ENCODE assay signal across 8 mouse cellular contexts in the genomic region with DNA sequence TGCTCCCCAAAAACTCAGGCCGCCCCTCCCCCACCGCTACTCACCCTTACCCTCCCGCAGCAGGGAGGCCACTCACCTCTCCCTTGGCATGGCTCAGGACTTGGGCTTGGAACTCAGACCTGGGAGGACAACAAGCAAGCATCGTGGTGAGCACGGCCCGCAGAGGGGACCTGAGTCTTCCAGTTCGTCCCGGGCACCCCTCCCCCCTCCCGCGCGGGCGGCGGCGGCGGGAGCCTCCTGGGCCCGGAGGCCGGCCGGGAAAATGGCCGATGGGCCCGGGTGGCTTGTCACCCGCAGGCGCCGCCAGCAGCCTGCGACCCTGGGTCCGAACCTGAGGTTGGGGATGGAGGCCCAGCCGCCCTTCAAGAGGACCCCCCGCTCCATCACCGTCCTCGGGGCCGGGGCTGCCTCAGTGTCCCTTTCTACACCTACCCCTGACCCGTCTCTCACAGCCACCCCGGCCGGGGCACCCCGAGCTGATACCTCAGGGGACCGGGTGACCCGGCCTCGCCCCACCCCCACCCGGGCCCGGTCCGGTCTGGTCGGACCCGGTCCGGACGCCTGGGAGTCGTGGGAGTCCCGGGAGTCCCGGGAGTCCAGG. TPM values are rescaled to one million over a fixed set of nuclear protein-coding genes. Genes with fewer than 3 reads are reported as not detected.
DNase-seq lines count a peak whose midpoint lies in the region; ATAC-seq lines count a peak whose summit lies in the region.

No protein-coding gene starts in this region.

- peak overlapping the region; percentile 62 for H3K4me3 ChIP-seq in forebrain, embryonic 16.5 days (replicated peaks; ENCODE audit: low read length)
- H3K4me3 ChIP-seq in intestine, embryonic 15.5 days (replicated peaks) = peak overlapping the region; percentile 81
- peak overlapping the region; percentile 88 for H3K4me3 ChIP-seq in liver, embryonic 11.5 days (ENCODE audit: low read depth, low read length)
- peak overlapping the region; percentile 76 for H3K4me3 ChIP-seq in neural tube, embryonic 13.5 days

- ATAC-seq in forebrain, embryonic 16.5 days = 0 out of 2 replicates have a peak, but pooled peaks have one; percentile 0
- peak; percentile 38 for ATAC-seq in intestine, embryonic 15.5 days
- ATAC-seq in liver, embryonic 11.5 days (replicated peaks; ENCODE audit: low FRiP score) = peak; percentile 14
- ATAC-seq in neural tube, embryonic 13.5 days (ENCODE audit: low read depth) = peak; percentile 68

- peaks cover 9% of the 10 kb centered on the region for H3K4me1 ChIP-seq in forebrain, embryonic 16.5 days (replicated peaks; ENCODE audit: control insufficient read depth, insufficient read depth, low read length)
- peaks cover 22% of the 10 kb centered on the region for H3K4me1 ChIP-seq in intestine, embryonic 15.5 days (replicated peaks)
- peaks cover 22% of the 10 kb centered on the region for H3K4me1 ChIP-seq in liver, embryonic 11.5 days (replicated peaks; ENCODE audit: control insufficient read depth, insufficient read depth, low read length)
- peaks cover 17% of the 10 kb centered on the region for H3K4me1 ChIP-seq in neural tube, embryonic 13.5 days (replicated peaks)

- peaks cover 5% of the 10 kb centered on the region; the same call in 1 of the 2 replicates for H3K27me3 ChIP-seq in forebrain, embryonic 16.5 days (replicated peaks; ENCODE audit: control insufficient read depth, insufficient read depth, low read length)
- H3K27me3 ChIP-seq in intestine, embryonic 15.5 days (replicated peaks) = no peaks in the 10 kb centered on the region
- no peaks in the 10 kb centered on the region for H3K27me3 ChIP-seq in liver, embryonic 11.5 days (replicated peaks; ENCODE audit: control insufficient read depth, insufficient read depth, low read length)
- H3K27me3 ChIP-seq in neural tube, embryonic 13.5 days = peaks cover 4% of the 10 kb centered on the region; the same call in 1 of the 2 replicates

- WGBS in forebrain, embryonic 16.5 days = under 1% methylated on average over 41 of the region's 47 CpGs
- 0% methylated on average over 44 of the region's 47 CpGs for WGBS in intestine, embryonic 15.5 days
- WGBS in liver, embryonic 11.5 days = under 1% methylated on average over 43 of the region's 47 CpGs
- WGBS in neural tube, embryonic 13.5 days = under 1% methylated on average over 47 of the region's 47 CpGs

- no peaks in the 10 kb centered on the region for H3K9me3 ChIP-seq in forebrain, embryonic 16.5 days (ENCODE audit: control insufficient read depth, low read length)
- H3K9me3 ChIP-seq in intestine, embryonic 15.5 days = no peaks in the 10 kb centered on the region
- no peaks in the 10 kb centered on the region for H3K9me3 ChIP-seq in liver, embryonic 11.5 days (ENCODE audit: control insufficient read depth, low read length)
- H3K9me3 ChIP-seq in neural tube, embryonic 13.5 days = no peaks in the 10 kb centered on the region

- H3K36me3 ChIP-seq in forebrain, embryonic 16.5 days (ENCODE audit: control insufficient read depth, insufficient read depth) = no peaks in the 10 kb centered on the region
- 0 out of 2 replicates have a peak, but pooled peaks cover 3% of the 10 kb centered on the region for H3K36me3 ChIP-seq in intestine, embryonic 15.5 days
- peaks cover 9% of the 10 kb centered on the region for H3K36me3 ChIP-seq in liver, embryonic 11.5 days (ENCODE audit: control insufficient read depth, insufficient read depth, low read length)
- H3K36me3 ChIP-seq in neural tube, embryonic 13.5 days = 0 out of 2 replicates have a peak, but pooled peaks cover 2% of the 10 kb centered on the region

- peak overlapping the region; percentile 59 for H3K9ac ChIP-seq in forebrain, embryonic 16.5 days (replicated peaks; ENCODE audit: low read depth, low read length)
- peak overlapping the region; percentile 75 for H3K9ac ChIP-seq in intestine, embryonic 15.5 days
- H3K9ac ChIP-seq in liver, embryonic 11.5 days (ENCODE audit: low read depth, low read length) = peak overlapping the region; percentile 94
- peak overlapping the region; percentile 81 for H3K9ac ChIP-seq in neural tube, embryonic 13.5 days

- H3K4me2 ChIP-seq in forebrain, embryonic 16.5 days (ENCODE audit: low read length) = peak overlapping the region; percentile 80
- peak overlapping the region; percentile 95 for H3K4me2 ChIP-seq in intestine, embryonic 15.5 days (replicated peaks)
- H3K4me2 ChIP-seq in liver, embryonic 11.5 days = peak overlapping the region; percentile 94
- peak overlapping the region; percentile 88 for H3K4me2 ChIP-seq in neural tube, embryonic 13.5 days

- no peak overlapping the region for H3K27ac ChIP-seq in forebrain, embryonic 16.5 days (ENCODE audit: low read length)
- H3K27ac ChIP-seq in intestine, embryonic 15.5 days = peak overlapping the region; percentile 46
- peak overlapping the region; percentile 70 for H3K27ac ChIP-seq in liver, embryonic 11.5 days (ENCODE audit: low read depth, low read length)
- no peak overlapping the region for H3K27ac ChIP-seq in neural tube, embryonic 13.5 days (replicated peaks)

- peak; percentile 38 for DNase-seq in ovary, postnatal 36 days (ENCODE audit: low spot score)
- no peak for DNase-seq in ovary, adult 18-20 months (ENCODE audit: low spot score)
- peak; percentile 49 for DNase-seq in c-Kit-positive CD71-positive TER-119-positive erythroid progenitor cells, embryonic 14.5 days (ENCODE audit: low spot score)
- DNase-seq in liver, embryonic 11.5 days (ENCODE audit: low spot score) = peak; percentile 64
- DNase-seq in yolk sac, embryonic 10.5 days (ENCODE audit: low spot score) = peak; percentile 32

RNA-seq across cellular contexts. Expression of gene Ccne1, which starts 0.5 kb away (rescaled TPM):
- 14.3 and 14.5 TPM in 2 replicates for polyA plus RNA-seq in forebrain, embryonic 16.5 days (2015; fragmentation: Nextera tagmentation; extraction: Ambion mirVana)
- 57.2 and 59.4 TPM in 2 replicates for polyA plus RNA-seq in intestine, embryonic 15.5 days (2015; fragmentation: Nextera tagmentation; extraction: Ambion mirVana)
- polyA plus RNA-seq in liver, embryonic 11.5 days (2014; fragmentation: Nextera tagmentation; extraction: Ambion mirVana) = 191 and 205 TPM in 2 replicates
- 18.1 and 18.2 TPM in 2 replicates for polyA plus RNA-seq in neural tube, embryonic 13.5 days (2015; fragmentation: Nextera tagmentation; extraction: Ambion mirVana)

Comparison
In these comparisons a context has a peak if more than half of its experiments do, and no peak if none do; other contexts are left out.
1. ATAC-seq: peak in every context shown above with its lines; median percentile 68 in neural tube, embryonic 13.5 days; 38 in intestine, embryonic 15.5 days; 14 in liver, embryonic 11.5 days; 0 in forebrain, embryonic 16.5 days.
2. H3K27ac ChIP-seq: peak in intestine, embryonic 15.5 days (single experiment) and liver, embryonic 11.5 days (single experiment); none in forebrain, embryonic 16.5 days (single experiment) and neural tube, embryonic 13.5 days (single experiment).
3. Peak in every context shown above with its lines, with median percentiles within 50 percentile points of each other: H3K4me2 ChIP-seq, H3K4me3 ChIP-seq and H3K9ac ChIP-seq.